Mouse (Mus musculus) spleen, adult 2 months (tissue): ENCODE measurements around the gene Zfp810.

Experiments
- CTCF ChIP-seq: fragments of 200-500 bp; IDR thresholded peaks from 2 replicates; pipeline ENCODE4 v1.5.1; 2011; ENCODE audit warnings: mild to moderate bottlenecking, inconsistent platforms; ENCODE audit not compliant: insufficient read depth, insufficient read length, insufficient replicate concordance; ENCODE audit errors: extremely low read depth
- POLR2A ChIP-seq: fragments of 200-500 bp; IDR thresholded peaks from 2 replicates; pipeline ENCODE4 v1.6.1; 2011; ENCODE audit warnings: low read depth, low read length, inconsistent platforms

DNA sequence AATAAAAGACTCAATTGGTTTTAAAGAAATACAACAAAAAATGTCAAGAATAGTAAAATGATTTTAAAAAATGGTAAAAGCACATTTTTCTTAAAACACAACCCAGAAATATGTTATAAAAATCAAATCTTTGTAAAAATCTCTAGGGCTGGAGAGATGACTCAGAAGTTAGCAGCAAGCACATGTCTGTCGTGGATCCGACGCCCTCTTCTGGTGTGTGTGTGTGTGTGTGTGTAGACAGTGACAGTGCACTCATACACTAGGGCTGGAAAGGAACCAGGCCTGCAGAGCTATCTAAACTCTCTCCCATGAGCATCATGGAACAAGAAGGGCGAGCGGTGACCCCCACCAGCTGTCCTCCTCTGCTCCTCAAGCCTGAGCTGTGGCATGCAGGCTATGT is 46.0 kb upstream of the Zfp810 start:
- TF ChIP-seq POLR2A (no peak), CTCF (no peak)
